Mouse (Mus musculus) brain, embryonic 14.5 days (tissue): Measurements from ENCODE around the gene Arpp21.

Experiments
- CTCF ChIP-seq: fragments of 200-500 bp; IDR thresholded peaks from 2 replicates; pipeline ENCODE4 v1.5.1; 2012; ENCODE audit warnings: inconsistent platforms, mild to moderate bottlenecking, moderate library complexity, borderline replicate concordance; ENCODE audit not compliant: insufficient read depth, insufficient read length; ENCODE audit errors: extremely low read depth
- POLR2A ChIP-seq: fragments of 200-500 bp; IDR thresholded peaks from 2 replicates; pipeline ENCODE4 v1.6.1; 2012; ENCODE audit warnings: mild to moderate bottlenecking, inconsistent platforms, borderline replicate concordance; ENCODE audit not compliant: poor library complexity, insufficient read depth, insufficient read length, severe bottlenecking; ENCODE audit errors: extremely low read depth

GRCm38 (mm10) chr9:112075273-112075672 lies 160.5 kb downstream of the Arpp21 start:
- TF ChIP-seq CTCF (no peak), POLR2A (no peak)
